Mouse (Mus musculus): ENCODE measurements at regions not wholly inside any gene's neighbourhood (a gene's known extent, or its start where the extent isn't known, plus 50 kb on each side); places are given as distances from the start of the nearest gene placed in this dataset.

DNA sequence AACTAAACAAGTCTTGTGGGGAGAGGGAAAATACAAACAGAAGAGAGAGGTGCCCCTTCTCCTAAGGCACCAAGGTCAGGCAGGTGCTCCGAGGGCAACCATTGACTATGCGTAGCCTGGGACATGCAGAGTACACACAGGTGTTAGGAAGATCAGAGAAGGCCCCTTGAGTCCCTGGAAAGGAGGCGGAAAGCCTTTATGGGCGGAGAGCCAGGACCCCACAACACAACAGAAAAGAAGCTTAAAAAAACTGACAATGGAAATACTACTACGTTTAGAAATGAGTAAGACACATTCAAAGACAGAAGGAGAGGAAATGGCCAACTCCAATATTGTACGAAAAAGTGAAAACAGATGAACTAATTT, 179.5 kb downstream of the Mroh4 start:
- TF ChIP-seq CTCF (IDR thresholded peaks at IDR 0.05) (no peak), EP300 (IDR thresholded peaks at IDR 0.05) (no peak)

Measured in lung, postnatal 0 days (tissue).